Mouse (Mus musculus): ENCODE measurements around the gene Cep89.

Cep89 gene

DNA sequence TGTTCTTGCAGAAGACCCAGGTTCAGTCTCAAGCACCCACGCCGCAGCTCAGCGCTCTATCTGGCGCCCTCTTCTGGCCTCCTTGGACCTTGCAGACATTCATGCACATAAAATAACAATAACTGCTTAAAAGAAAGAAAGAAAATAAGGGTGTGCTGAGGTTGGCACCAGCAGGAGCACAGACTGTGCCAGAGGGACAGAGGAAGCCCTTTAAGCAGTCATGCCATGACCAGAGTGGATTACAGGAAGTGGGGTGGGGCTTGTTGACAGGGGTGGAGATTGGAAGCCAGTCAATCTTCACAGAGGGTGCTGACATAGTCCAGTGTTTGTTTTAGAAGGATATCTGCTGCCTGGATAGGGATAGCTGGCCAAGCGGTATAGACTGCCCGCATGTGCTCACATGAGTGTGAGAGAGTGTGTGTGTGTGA lies 10.3 kb upstream of the Cep89 start:
- DNase-seq = peak; percentile 37 to 73

DNA sequence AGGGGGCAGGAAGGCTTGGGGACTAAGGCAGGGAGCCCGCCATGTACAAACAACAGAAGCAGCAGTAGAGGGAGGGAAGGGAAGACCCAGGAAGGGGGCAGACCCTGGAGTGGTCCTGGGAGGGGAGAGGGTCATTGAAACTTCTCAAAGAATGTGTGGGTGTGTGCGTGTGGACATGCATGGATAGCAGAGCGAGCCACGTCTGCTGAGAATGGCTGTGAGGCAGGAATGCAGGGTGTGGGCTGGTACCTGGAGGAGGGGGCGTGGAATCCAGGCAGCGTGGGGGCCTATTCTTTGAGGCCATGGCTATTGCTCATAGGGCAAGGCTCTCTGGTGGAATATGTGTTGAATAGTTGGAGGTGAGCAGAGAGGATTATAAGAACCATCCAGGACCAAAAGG lies 8.1 kb upstream of the Cep89 start:
- DNase-seq = no peak

DNA sequence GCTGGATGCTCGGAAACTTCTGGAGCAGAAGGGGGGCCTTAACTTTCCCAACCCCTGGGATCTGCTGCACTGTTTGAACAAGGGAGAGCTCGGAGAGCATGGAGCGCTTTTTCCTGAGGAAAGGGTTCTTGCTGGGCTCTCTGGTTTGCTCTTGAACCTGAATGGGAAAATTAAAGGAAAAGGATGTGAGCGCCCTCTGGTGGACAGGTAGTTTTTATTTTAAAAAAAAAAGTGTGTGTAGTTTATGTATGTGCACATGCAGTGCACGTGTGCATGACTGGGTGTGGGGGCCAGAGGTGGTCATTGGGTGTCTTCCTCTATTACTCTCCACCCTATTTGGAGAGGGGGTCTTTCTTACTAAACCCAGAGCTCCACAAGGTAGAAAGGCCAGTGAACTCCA lies 3.9 kb upstream of the Cep89 start:
- peak; percentile 39 to 71 for DNase-seq

DNA sequence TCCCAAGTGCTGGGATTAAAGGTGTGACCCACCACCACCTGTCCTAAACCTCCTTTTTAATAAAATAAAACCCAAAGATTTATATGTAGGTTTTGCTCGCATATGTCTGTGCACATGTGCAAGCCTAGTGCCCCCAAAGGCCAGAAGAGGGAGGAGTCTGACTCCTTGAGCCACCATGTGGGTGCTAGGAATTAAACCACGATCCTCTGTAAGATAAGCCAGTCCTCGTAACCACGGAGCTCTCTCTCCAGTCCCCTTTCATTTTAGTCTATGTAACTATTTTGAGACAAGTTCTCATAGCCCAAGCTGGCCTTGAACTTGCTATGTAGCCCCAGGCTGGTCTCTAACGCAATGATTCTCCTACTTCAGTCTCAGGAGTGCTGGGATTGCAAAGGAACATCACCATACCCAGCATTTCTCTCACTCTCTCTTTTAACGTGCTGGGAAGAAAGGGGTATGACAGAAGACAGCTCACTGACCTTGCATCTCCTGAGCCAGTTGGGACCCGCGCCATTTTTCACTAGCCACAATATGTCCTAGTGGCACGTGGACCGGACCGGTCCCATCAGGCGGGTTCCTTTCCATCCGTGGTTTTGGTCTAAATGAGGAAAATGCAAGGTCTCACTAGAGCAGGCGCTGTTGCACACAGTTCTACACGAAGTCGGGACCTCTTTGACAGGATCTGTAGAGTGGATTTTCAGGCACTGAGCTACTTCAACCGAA lies 940 bp upstream of the Cep89 start:
- peak in 1 of 2 experiments; percentile 38 for DNase-seq

DNA sequence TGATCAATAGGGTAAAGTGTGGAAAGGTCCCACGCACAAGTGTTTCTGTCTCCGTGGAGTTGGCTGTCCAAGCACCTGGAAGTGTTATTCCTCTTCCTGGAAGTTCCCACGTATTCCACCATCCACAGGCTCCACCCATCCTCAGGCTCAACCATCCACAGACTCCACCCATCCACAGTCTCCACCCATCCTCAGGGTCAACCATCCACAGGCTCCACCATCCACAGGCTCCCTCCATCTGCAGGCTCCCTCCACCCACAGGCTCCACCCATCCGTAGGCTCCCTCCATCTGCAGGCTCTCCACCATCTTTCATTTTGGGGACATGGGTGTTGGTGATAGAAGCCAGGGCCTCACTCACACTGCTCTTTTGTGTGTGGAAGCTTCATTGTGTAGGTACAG lies 4.3 kb downstream of the Cep89 start:
- peak in 1 of 2 experiments; percentile 26 for DNase-seq

DNA sequence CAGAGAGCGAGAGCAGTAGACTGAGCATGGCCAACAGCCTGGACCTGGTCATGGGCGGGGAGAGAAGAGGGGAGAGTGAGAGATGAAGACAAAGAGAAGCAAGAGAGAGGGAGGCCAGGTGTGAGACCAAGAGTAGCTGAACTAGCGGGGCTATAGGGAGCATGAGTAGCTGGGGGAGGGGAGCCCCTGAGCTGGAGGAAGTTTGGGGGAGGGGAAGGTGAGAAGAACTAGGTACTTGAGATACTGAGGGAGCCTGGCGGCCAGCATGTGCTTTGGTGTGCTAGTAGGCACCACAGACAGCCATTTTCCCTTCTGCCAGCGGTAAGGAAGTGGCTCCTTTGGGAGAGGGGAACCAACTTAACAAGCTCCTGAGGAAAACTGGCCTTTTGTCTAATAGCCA lies 18.4 kb downstream of the Cep89 start:
- DNase-seq = no peak

DNA sequence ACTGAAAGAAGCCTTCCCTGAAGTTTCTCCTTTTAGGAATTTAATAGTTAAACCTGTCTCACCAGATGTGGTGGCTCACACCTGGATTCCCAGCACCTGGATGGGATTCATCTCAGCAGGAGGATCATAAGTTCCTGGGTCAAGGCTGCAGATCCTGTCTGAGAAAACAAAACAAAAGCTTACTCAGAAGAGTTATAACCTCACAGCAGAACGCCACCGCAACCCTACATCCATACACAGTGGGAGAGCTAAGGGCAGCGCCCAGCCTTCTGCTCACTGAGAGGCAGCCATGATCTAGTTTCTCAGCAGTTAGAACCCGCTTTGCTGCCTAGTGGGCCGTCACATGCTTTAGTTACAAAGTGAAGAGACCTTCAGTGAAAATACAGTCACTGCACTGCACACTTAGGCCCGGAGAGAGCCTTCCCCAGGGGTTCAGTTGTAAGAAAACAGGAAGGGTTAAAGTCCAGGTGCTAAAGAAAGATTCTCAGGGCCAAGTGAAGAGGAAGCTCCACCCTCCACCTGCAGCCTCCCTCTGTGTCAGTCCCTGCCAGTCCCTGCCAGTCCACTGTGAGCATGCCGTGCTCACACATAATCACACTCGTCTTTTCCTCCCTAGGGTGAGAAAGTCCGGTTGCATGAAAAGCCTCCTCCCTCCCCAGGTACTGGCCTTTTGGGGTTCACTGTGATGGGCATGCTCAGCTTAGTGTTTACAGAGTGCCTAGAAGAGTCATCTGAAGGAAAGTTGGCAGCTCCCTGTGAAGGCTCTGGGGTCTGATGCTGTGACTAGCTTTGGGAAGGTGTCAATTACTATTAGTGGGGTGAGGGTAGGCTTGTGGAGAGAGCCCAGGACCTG lies 19.2 kb downstream of the Cep89 start:
- DNase-seq = peak; percentile 63 to 84

DNA sequence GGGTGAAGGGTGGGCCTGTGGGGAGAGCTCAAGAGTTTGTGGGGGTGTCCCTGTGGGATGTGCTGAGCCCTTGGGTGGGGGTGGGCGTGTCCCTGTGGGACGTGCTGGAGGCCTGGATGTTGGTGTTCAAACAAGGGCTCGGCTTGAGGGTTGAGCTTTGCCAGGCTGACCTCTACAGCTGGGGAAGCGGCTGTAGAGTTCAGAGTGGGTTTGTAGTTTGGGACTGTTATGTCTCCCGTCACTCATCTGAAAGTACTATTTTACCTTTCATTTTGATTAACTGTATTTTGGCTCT lies 19.8 kb downstream of the Cep89 start:
- peak; percentile 24 to 59 for DNase-seq

DNA sequence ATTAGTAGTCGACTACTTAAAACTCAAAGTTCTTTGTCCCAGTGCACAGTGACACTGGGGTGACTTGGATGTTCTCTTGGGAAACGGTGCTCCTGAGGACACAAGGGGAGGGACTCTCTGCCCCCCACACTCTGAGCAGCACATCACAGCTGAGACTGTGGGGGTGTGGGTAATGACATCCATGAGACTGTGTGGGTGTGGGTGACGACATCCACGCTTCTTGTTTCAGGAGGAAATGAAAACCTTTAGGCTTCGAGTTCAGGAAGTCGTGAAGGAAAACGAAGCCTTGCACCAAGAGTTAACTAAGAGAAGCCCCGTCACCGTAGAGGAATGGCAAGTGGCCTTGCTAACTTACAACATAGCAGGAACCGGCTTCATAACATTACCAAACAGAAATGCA lies 26.2 kb downstream of the Cep89 start:
- no peak for DNase-seq

DNA sequence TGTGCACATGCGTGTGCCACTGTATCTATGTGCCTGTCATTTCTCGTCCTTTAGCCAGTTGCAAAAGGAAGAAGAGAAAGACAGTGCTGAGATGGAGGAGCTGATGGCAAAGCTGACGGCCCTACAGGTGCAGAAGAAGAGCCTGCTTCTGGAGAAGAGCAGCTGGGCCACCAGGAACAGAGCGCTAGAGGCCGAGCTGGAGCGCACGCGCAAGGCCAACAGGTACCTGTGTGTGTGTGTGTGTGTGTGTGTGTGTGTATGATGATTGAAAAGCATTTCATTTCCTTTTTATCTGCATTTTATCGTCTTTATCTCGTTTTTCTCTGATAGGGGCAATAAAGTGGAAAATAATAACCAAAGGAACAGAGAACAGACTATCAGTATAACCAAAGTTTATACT lies 31.3 kb downstream of the Cep89 start:
- no peak for DNase-seq

DNA sequence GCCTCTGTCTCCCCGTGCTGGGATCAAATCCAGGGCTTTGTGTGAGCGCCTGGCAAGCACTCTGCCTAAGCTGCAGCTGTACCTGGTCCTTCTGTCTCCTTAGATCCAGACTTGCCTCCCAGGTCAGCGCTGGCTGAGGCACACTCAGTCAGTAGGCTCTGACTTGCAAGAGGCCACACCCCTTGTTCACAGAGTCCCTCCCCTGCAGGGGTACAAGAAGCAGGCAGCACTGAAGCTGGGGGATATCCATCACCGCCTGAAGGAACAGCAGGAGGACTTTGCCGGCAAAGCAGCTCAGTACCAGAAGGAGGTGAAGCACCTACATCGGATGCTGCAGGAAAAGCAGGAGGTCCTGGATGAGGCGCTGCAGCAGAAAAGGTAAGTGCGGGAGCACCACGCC lies 38.4 kb downstream of the Cep89 start:
- DNase-seq = no peak

DNA sequence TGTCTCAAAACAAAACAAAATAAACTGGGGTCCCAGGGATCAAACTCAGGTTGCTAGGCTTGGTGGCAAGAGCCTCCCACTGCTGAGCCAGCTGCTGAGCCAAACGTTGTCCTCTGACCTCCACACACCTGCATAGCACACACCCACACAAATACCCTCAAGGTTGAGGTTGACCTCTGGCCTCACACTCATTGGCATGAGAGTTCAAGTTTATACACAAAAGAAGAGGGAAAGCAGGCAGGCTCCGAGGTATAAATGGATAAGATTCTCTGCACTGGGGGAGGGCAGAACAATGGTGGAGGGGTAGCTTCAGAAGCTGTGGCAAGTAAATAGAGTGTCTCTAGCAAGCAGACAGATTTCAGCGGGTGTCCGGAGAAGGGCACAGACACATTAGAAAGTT lies 50.7 kb downstream of the Cep89 start:
- DNase-seq = peak; percentile 56 to 78

DNA sequence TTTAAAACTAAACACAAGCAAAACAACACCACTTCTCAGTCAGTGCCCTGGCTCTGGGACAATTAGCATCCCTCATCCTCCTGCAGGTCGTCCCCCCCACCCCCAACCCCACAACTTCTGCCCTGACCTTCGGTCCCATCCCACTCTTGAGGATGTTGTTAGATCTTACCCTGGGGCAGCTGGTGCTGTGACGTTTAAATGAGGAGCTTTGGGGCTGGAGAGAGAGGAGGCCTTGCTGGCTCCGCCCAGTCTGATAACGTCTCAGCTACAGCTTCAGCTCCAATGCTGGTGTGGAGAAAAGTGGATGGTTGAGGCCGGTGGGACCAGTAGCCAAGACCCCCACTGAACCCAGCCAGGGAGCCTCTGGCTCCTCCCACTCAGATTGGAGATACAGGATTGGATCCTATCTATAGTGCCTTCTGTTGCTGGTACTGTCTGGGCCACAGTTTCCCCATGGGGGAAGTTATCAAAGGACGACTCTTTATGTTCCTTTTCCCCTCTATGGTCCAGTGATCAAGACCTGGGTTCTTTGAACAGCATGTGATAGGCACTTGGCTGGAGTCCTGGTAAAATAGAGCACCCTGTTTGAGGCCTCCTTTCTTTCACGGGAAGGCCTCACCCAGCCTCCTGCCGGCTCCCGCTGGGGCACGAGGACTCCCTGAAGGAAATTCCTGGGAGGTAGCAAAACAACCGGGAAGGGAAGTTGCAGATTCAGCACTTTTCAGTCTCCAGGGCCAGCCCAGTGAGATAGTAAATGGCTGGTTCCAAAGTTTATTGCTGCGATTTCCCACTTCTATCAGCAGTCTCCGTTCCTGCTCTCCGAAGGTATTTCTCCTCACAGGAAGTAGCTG lies 51.4 kb downstream of the Cep89 start, which contains the start of gene Slc7a9:
Gene Slc7a9, plus strand, starts transcription at position 801 of the 851 bp plus-strand sequence.
- DNase-seq = peak; percentile 77 to 93

DNA sequence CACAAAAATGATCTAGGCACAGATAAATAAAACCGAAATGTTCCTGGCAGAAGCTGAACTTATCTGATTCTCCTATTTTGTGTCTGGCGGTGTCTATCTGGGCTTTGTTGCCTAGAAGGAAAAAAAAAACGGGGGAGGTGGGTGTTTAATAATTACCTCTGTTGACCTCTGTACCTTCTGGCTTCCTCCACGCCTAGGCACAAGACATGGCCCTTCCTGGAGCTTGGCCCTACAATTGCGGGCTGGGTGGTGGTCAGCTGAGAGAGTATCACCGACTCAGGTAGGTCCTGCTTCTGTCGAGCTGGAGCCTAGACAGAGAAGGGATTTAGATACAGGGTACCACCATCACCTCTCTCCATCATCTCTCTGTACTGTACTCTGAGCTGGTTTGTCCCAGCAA lies 52.0 kb downstream of the Cep89 start:
- DNase-seq = peak; percentile 70 to 88

DNA sequence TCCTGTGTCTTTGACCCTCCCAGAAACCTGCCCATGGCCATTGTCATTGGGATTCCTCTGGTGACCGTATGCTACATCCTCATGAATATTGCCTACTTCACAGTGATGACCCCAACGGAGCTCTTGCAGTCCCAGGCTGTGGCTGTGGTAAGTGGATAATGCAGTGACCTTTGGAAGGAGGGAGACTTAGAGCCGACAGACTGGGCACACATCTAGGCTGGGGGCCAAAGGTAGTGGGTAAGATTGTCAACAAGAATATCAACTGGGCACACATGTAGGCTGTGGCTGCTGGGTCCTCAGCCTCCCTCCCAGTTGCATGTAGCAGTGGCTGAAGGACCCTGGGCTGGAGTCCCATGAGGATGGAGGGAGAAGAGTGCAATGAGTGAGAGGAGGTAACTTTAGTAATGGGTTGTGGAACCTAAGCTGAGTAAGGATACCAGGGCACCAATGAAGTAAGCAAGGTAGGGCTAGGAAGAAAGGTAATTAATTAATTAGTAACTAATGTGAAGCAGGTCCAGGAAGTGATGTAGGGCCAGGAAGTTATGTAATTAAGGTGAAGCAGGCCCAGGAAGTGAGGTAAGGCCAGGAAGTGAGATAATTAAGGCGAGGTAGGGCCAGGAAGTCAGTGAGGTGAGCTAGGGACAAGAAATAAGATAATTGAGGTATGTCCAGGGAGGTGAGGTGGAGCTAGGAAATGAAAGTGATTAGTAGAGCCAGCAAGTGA lies 59.4 kb downstream of the Cep89 start:
- DNase-seq = peak; percentile 27 to 67

DNA sequence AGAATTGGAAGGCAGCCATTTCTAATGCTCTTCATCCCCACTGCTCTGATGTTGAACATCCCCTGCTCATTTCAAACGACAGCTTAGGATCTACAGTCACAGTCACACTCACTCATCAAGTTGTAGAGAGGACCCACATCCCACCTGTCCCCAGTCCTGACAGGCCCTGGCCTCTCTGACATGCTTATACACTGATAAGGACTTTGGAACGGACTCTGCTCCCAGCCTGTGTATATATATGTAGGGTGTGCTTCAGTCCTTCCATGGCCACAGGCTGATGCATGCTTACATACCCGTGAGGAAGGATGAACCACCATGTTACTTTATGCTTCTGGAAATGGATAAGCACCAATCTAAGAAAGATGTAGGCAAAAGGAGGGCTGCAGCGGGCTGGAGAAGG lies 64.1 kb downstream of the Cep89 start:
- no peak for DNase-seq

DNA sequence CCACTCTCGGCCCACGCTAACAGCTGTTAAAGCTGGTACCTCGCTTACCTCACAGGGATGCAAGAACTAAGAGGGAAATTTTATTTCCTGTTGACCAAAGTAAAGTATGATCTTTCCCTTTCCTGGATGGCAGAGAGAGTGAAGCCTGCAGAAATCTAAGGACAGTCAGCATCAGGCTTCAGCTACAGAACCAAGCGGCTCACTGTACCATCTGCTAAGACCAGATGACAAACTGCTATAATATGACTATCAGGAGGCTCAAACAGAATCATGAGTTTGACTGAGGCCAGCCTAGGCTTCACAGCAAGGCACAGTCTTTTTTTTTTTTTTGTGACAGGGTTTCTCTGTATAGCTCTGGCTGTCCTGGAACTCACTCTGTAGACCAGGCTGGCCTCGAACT lies 68.2 kb downstream of the Cep89 start:
- no peak for DNase-seq

DNA sequence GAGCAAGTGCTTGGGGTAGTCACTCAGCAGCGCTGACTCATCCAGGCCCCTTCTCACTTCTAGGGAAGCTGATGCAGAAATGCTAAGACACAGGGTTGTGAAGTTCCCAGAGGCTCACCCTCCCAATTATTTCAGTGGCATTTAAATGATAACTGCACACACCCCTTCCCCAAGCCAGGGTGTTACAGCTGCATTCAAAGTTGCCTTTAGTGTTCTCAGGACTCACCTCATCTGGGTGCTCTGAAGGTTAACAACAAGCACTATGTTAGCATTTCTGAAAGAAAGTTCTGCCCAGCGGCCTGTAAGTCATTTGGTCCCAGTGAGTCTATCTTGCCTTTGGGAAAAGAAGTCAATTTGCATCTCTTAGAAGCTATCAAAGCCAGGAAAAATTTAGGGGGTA lies 71.0 kb downstream of the Cep89 start:
- DNase-seq = no peak

DNA sequence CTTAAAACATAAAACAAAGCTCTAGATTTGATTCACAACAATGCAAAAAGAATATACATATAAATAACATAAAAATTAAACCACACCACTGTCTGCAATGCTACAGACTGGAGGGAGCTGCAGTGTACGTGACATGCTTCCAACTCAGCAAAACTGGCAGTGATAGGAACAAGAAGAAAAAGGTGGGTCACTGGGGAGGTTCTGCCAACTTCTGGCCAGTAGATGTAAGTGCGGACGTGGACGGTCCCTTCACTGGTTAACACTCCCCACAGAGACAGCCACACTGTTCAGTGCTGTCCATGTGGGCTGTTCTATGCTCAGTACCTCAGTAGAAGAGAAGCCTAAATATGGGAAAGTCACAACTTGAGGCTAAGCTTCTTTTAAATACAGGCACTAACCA lies 74.0 kb downstream of the Cep89 start:
- DNase-seq = peak in 1 of 2 experiments; percentile 12

DNA sequence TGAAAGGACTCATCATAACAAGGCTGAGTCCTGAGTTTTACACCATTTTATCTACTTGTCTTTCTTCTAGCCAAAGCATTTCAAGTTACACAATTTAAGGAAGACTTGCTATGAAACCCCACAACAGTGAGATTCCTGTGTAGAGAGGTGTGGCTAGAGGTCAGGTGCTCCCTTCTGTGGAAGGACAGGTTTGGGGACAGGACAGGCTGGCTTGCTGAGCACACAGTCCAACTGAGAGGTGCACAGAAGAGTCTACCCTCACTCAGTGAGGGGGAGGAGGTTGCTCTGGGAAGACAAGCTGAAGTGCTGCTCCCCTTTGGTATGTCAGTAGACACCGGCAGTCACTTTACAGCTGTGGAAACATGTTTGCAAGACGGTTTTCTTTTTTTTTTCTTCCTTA lies 79.6 kb downstream of the Cep89 start:
- DNase-seq = no peak

DNA sequence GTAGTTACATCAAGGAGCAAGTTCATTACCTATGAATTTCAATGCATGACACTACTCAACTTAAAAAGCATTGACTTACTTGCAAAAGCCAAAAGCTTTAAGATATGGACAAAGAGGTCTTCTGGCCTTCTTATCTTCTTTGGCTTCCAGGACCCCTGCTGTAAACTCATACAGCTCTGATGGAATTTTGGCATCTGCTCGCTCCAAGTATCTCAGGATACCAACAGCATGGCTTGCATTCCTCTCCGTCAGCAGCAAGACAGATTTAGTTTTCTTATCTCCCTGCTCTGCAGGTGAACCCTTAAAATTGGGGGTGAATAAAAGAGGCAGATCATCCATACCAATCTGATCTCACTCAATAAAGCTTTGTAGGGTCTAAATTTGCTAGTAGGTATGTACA lies 88.3 kb downstream of the Cep89 start:
- no peak for DNase-seq

DNA sequence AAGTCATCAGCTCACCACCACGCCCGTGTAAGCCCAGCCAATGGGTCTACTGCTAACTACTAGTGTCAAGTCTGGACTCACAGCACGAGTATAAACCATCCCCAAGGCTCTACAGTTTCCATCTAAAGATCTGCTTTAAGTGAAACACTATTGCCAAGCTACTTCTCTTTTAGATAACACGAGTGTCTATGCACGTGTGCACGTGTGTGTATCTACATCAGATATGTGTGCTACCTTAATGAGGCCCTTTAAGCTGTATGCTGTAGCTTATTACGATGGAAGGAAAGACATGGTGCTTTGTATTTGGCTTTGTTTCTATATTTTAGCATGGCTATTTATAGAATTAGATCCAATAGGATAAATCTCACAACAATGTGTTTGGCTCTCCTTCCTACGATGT lies 89.7 kb downstream of the Cep89 start:
- no peak for DNase-seq
